Mouse (Mus musculus) bone marrow macrophage, adult 2 months (primary cell): ENCODE measurements at regions not wholly inside any gene's neighbourhood (a gene's known extent, or its start where the extent isn't known, plus 50 kb on each side); places are given as distances from the start of the nearest gene placed in this dataset.

Source experiments
- CTCF ChIP-seq: IDR thresholded peaks from 2 replicates; pipeline ENCODE4 v1.5.1; 2012; ENCODE audit warnings: low read depth, mild to moderate bottlenecking, low read length, moderate library complexity
- POLR2A ChIP-seq: IDR thresholded peaks from 2 replicates; pipeline ENCODE4 v1.6.1; 2012; ENCODE audit warnings: mild to moderate bottlenecking, low read depth, low read length, borderline replicate concordance

- TF ChIP-seq CTCF (no peak), POLR2A (no peak)
Observed at GRCm38 (mm10) chr13:84648056-84648455, 426.0 kb downstream of the Tmem161b start.
